Mouse (Mus musculus): Measurements from ENCODE around the gene Dpep2nb. TPM values are rescaled to one million over a fixed set of nuclear protein-coding genes. Genes with fewer than 3 reads are reported as not detected.

The Dpep2nb gene
- total RNA-seq (2021), result not detected
- long read RNA-seq, experiment 1, result 0 reads
- long read RNA-seq, experiment 2, result 0 reads

DNA sequence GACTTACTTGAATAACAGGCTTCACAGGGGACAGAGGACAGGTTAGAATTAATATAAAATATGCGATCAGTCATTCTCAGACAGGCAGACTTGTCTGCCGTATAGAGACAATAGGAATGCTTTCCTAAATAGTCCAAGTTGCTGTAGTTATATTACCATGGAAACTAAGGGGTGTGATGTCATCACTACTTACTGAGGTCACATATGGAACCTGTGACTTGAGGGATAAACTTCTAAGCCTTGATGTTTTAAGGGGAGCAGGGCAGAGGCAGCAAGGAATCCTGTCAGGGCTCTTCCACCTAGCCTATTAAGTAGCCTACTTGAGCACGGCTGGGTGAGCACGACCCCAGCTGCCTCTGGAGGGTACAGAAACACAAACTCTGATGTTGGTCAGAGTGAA is at the start of gene Dpep2nb:
Dpep2nb (minus strand) TSS at position 101 of the 400 bp plus-strand sequence.
- intact Hi-C loops (cut with DNase I), result no loop called here
- DNase-seq (ENCODE audit: extremely low spot score in 1 of 2, low spot score in 2 of 2), result no peak
- Histone ChIP-seq H3K27ac (no peak within 1 kb of the TSS), H3K4me3 (no peak within 1 kb of the TSS)
- no peak for TF ChIP-seq CTCF (IDR thresholded peaks at IDR 0.05)

DNA sequence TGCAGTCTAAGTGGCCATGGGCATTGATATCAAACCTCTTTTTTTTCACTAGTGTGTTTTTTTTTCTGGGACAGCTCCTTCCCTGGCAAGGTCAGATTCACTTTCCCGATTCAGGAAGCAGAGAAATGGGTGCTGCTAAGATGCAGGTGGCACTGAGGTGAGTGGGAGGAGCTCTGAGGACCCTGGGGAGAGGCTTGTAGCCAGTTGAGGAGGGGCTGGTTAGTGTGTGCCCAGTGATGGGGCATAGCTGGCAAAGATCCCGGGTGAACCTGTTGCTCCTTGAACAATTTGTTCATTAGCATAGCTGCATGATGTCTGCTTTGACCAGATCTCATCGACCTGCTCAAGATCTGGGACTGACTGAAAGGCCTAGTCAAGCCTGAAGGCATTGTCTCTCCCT is 49.3 kb upstream of the Dpep2nb start:
- no peak for DNase-seq (ENCODE audit: extremely low spot score in 1 of 2, low spot score in 2 of 2)
- H3K4me3 ChIP-seq, result no peak overlapping the region
- H3K27ac ChIP-seq, result no peak overlapping the region
- TF ChIP-seq CTCF (IDR thresholded peaks at IDR 0.05), result no peak
- intact Hi-C loops (cut with DNase I), result no loop called here

DNA sequence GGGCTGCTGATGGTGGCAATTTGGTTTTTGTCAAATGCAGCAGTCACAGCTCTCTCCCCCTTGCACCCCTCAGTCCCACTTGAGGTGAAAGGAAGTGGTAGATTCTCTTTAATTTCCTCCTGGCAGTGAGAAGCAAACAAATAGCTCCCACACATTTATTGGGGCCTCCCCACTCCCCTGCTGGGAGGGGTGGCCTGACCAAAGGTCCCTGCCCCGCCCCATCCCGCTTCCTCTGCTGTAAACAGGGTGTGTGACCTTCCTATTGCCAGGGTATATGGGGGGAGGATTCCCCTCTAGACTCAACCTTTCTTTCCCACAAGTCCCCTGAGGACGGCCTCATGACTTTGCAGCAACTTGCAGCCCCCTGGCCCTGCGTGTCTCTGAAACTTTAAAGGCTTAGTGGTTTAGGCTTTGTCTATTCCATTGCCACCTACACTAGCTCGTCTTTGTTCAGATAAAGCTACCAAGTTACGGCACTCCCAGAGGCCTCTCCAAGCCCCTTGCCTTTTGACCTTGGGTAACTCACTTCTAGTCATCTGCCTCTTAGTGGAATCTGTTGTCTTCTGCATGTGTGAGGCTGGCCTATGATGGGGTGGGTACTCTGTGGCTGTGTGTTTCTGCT is 48.5 kb upstream of the Dpep2nb start:
- DNase-seq (ENCODE audit: extremely low spot score in 1 of 2, low spot score in 2 of 2), result no peak
- H3K27ac ChIP-seq, result no peak overlapping the region
- H3K4me3 ChIP-seq, result no peak overlapping the region
- no peak for TF ChIP-seq CTCF (IDR thresholded peaks at IDR 0.05)
- intact Hi-C loops (cut with DNase I), result no loop called here

DNA sequence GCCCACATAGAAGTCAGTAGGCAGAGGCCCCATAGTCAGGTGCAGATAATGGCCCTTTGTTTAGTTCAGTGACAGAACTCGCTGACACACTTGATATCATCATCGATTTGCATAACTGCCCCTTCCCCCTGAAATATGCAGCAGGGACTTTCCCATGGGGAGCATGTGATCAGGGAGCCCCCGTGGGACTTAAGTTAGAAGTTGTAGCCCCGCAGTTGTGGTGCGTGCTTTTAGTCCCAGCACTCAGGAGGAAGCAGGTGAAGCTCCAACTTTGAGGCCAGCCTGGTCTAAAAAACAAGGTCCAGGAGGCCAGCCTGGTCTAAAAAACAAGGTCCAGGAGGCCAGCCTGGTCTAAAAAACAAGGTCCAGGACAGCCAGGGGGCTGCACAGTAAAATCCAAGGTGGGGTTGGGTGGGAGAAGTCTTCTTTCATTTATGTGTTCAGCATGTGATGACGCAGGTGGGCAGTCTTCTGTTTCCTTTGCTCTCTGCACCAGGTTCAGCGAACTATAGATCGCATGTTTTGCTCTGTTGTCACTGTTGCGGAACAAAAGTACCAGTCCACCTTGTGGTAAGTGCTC is 46.8 kb upstream of the Dpep2nb start:
- H3K4me3 ChIP-seq, result no peak overlapping the region
- intact Hi-C loops (cut with DNase I), result no loop called here
- H3K27ac ChIP-seq, result no peak overlapping the region
- TF ChIP-seq CTCF (IDR thresholded peaks at IDR 0.05), result no peak
- DNase-seq (ENCODE audit: extremely low spot score in 1 of 2, low spot score in 2 of 2), result no peak

DNA sequence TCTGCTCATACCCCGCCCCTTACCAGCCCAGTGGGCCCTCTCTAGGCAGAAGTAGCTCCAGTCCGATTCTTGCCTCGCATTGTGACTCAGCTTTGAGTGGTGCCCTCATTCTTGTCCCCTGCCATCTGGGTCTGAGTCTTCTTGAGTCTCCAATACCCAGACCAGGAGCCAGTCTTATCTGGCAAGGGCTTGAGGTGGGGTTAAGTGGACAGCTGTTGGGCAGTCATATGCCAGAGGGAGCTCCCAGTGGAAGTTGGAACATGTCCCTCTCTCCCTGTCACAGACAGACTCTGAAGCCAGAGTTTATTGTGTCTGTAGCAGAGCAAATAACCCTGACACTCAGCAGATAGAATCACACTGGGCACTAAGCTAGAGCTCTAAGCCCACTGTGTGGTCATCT is 45.3 kb upstream of the Dpep2nb start:
- no peak for DNase-seq (ENCODE audit: extremely low spot score in 1 of 2, low spot score in 2 of 2)
- Histone ChIP-seq H3K27ac (no peak overlapping the region), H3K4me3 (no peak overlapping the region)
- no peak for TF ChIP-seq CTCF (IDR thresholded peaks at IDR 0.05)
- intact Hi-C loops (cut with DNase I), result no loop called here

DNA sequence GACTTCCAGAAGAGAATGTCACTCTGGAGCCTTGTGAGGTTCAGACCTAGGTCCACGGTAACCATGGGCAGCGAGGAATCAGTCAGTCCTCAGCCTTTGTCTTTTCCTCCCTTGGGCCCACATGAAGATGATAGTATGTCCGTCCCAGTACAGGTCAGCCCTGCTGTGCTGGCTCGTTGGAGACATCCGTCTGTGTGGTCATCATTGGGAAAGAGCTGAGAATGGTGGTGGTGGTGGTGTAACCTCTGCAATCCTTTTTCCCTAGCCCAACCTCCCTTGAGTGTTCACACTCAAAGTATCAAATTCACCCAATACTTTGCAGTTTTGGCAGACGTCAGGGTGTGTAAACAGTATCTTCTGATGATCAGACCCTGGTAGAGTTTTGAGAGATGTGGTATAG is 44.1 kb upstream of the Dpep2nb start:
- Histone ChIP-seq H3K4me3 (no peak overlapping the region), H3K27ac (no peak overlapping the region)
- intact Hi-C loops (cut with DNase I), result no loop called here
- no peak for TF ChIP-seq CTCF (IDR thresholded peaks at IDR 0.05)
- no peak for DNase-seq (ENCODE audit: extremely low spot score in 1 of 2, low spot score in 2 of 2)

DNA sequence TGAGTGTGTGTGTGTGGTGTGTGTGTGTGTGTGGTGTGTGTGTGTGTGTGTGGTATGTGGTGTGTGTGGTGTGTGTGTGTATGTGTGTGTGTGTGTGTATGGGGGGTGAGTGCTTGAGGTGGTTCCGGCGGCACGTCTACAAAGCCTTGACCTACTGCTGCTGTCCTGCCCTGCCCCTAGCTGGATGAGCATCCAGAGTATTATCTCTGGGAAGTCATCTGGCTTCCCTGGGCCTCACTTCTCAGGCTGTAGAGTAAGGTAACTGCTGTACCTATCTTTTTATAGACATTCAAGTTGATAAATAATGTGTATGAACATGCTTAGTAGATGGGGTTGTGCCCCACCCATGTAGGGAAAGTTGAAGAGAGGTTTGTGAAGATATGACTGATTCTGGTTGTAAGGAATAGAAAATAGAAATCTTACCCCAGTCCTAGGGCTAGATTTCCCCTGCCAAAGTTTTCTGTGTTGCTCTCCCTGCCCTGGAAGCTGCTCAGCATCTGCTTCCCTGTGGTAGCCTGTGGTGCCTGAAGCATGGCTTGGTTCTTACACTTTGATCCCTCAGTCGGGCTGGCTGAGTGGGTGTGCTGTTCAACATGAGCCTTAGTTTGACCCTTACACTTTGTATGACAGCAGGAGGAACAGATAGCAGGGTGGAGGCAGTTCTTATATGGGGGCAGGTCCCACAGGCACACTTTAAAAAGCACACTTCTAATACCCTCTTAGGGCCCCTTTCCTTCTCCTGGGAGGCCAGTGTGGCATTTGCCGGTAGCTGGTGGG is 42.3 kb upstream of the Dpep2nb start:
- TF ChIP-seq CTCF (IDR thresholded peaks at IDR 0.05), result no peak
- intact Hi-C loops (cut with DNase I), result no loop called here
- H3K27ac ChIP-seq, result no peak overlapping the region
- H3K4me3 ChIP-seq, result no peak overlapping the region
- DNase-seq (ENCODE audit: extremely low spot score in 1 of 2, low spot score in 2 of 2), result no peak

DNA sequence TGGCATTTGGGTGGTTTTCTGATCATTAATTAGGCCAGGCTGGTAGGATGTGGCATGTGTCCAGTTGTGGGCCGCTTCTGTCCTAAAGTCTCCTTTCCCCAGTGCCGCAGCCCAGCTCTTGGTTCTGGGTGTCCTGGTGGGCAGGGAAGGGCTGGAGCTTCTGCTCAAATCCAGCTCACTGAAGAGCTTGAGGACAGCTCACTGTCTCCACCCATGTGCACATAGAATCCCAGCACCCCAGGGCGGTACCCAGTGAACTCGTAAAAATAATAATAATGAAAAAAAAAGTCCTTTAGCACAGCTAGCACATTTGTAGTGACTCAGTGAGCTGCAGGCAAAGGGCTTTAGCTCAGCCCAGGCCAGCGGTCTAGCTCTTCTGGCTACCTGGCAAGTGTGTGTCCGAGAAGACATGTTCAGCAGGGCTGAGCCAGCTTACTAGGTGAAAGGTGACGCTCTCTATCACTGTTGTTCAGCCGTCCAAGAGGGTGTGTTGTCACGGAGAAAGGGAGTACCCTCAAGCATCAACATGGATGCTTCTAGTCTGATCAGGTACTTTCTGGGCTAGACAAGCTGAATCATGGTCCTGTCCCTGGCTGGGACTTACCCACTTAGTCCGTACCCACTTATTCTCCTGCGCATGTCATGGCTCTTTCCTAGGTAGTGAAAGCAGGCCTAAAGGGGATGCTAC is 41.2 kb upstream of the Dpep2nb start:
- no peak overlapping the region for H3K27ac ChIP-seq
- intact Hi-C loops (cut with DNase I), result no loop called here
- no peak for DNase-seq (ENCODE audit: extremely low spot score in 1 of 2, low spot score in 2 of 2)
- TF ChIP-seq CTCF (IDR thresholded peaks at IDR 0.05), result no peak
- H3K4me3 ChIP-seq, result no peak overlapping the region

DNA sequence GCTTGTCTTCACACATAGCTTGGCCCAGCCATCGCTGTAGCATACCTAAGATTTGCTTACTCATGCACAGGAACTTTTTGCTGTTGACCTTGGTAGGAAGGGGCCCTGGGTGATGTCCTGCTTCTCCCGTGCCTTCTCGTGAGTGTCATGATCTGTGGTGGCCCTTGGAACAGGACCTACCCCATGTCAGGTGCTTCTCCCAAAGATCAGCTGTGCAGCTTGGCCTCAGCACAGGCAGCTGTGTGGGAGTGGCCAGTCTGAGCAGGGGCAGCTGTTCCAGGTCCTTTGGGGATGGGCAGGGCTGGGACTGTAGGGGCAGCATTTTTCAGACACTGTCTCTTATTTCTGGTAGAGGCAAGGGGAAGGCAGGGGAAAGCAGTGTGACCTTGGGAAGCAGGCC is 38.4 kb upstream of the Dpep2nb start:
- no peak for TF ChIP-seq CTCF (IDR thresholded peaks at IDR 0.05)
- intact Hi-C loops (cut with DNase I), result no loop called here

DNA sequence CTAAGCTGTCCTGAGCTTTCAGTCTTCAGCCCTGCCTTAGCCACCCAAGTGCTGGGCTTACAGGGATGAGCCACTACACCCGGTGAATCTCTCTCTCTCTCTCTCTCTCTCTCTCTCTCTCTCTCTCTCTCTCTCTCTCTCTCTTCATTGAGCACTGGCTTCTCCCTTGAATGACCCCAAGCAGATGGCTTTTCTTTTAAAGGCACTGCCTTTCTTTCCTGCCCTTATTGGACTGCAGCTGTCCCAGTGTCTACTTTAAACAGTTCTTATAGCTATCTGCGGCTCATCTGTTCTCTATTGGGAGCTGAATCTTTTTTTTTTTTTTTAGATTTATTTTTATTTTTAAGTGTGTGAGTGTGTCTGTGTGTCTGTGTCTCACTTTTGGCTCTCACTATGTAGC is 37.3 kb upstream of the Dpep2nb start:
- no peak for DNase-seq (ENCODE audit: extremely low spot score in 1 of 2, low spot score in 2 of 2)
- no peak overlapping the region for H3K4me3 ChIP-seq
- TF ChIP-seq CTCF (IDR thresholded peaks at IDR 0.05), result no peak
- H3K27ac ChIP-seq, result no peak overlapping the region
- intact Hi-C loops (cut with DNase I), result no loop called here

More for the DNA sequence above, 38.4 kb upstream of the Dpep2nb start:
- DNase-seq (ENCODE audit: extremely low spot score in 1 of 2, low spot score in 2 of 2), result no peak
- H3K27ac ChIP-seq, result no peak overlapping the region
- no peak overlapping the region for H3K4me3 ChIP-seq

DNA sequence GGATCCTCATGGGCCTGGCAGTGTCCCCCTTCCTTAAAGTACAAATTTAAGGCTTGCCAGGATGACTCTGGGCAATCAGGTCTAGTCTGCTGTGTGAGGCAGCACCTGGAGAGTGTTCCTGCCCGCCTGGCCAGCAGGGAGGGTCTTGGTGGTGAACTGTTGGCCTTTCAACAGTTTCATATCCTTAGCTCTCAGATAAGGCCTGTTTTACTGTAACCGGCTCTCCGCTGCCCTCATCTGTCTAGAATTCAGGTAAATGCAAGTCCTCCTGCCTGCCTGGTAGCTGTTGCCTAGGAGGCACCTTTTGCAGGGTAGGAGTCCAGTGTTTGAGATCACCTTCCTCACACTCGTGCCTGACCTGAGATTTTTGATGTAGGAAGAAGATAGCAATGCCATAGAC is 34.4 kb upstream of the Dpep2nb start:
- intact Hi-C loops (cut with DNase I), result no loop called here
- TF ChIP-seq CTCF (IDR thresholded peaks at IDR 0.05), result no peak
- Histone ChIP-seq H3K4me3 (no peak overlapping the region), H3K27ac (no peak overlapping the region)
- DNase-seq (ENCODE audit: extremely low spot score in 1 of 2, low spot score in 2 of 2), result no peak

DNA sequence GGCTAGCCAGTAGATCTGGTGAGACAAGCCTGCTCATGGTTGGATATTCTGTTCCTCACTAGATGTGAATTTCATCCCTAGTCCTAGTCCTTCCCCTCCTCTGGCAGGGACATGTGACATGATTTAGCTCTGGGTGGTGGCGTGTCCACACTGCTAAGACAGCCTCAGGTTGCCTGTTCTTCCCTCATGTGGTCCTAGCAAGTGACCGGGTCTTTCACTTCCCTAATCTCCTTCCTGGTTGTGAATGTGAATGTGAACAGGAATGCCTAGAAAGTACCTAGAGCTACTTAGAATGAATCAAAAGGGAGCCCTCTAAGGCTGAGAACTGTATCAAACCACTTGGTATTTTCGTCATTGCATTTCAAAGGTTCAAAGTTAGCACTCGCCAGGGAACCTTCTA is 33.8 kb upstream of the Dpep2nb start:
- no peak for DNase-seq (ENCODE audit: extremely low spot score in 1 of 2, low spot score in 2 of 2)
- no peak overlapping the region for H3K4me3 ChIP-seq
- no peak for TF ChIP-seq CTCF (IDR thresholded peaks at IDR 0.05)
- intact Hi-C loops (cut with DNase I), result no loop called here
- H3K27ac ChIP-seq, result no peak overlapping the region
